Mouse (Mus musculus) lung, embryonic 14.5 days (tissue): Measurements from ENCODE around the gene Max. TPM values are rescaled to one million over a fixed set of nuclear protein-coding genes. Genes with fewer than 3 reads are reported as not detected.

Experiments used
- ATAC-seq: fragments of 200-750 bp; cut with Nextera tagmentation; 2 replicates; pipeline ENCODE4 v1.8.0; 2017; ENCODE audit warnings: mild to moderate bottlenecking, moderate TSS enrichment, moderate library complexity; ENCODE audit not compliant: insufficient read depth
- DNase-seq: peaks from one replicate; pipeline ENCODE4 v3.0.0-alpha.2; 2015
- H3K27ac ChIP-seq: fragments of 300-500 bp; sonication (generic); 2 replicates; pipeline ENCODE4 v1.5.1; 2014; ENCODE audit warnings: low read depth, mild to moderate bottlenecking, moderate library complexity
- H3K27me3 ChIP-seq: fragments of 300-500 bp; sonication (generic); 2 replicates; pipeline ENCODE4 v1.6.1; 2014; ENCODE audit warnings: low read length, control low read depth; ENCODE audit not compliant: insufficient read depth
- H3K36me3 ChIP-seq: fragments of 300-500 bp; sonication (generic); 2 replicates; pipeline ENCODE4 v1.6.1; 2014; ENCODE audit warnings: control low read depth; ENCODE audit not compliant: insufficient read depth
- H3K4me1 ChIP-seq: fragments of 300-500 bp; sonication (generic); 2 replicates; pipeline ENCODE4 v1.6.1; 2014; ENCODE audit warnings: antibody characterized with exemption, control low read depth; ENCODE audit not compliant: insufficient read depth
- H3K4me2 ChIP-seq: fragments of 300-500 bp; sonication (generic); 2 replicates; pipeline ENCODE4 v1.6.1; 2014; ENCODE audit warnings: mild to moderate bottlenecking
- H3K4me3 ChIP-seq: fragments of 300-500 bp; sonication (generic); 2 replicates; pipeline ENCODE4 v1.5.1; 2014; ENCODE audit warnings: low read depth, low read length
- H3K9ac ChIP-seq: fragments of 300-500 bp; sonication (generic); 2 replicates; pipeline ENCODE4 v1.6.1; 2014
- H3K9me3 ChIP-seq: fragments of 300-500 bp; sonication (generic); 2 replicates; pipeline ENCODE4 v1.6.1; 2016; ENCODE audit warnings: low read depth, low read length, control low read depth
- CTCF ChIP-seq: IDR thresholded peaks from 2 replicates; pipeline ENCODE4 v1.5.1; 2016; ENCODE audit warnings: antibody characterized with exemption, low read depth
- WGBS: fragments of 180-500 bp; shearing (Covaris S2); extraction: QIAGEN DNeasy Blood & Tissue Kit; methylation state at CpG from one replicate; pipeline ENCODE4 v1.1.7; 2014; 5-methylcytosine and 5-hydroxymethylcytosine counted together
- polyA plus RNA-seq: library from polyadenylated mRNA; unstranded; fragments of >200 nt; fragmentation: Nextera tagmentation; extraction: Ambion mirVana; gene quantifications from 2 replicates; pipeline ENCODE4 v1.2.1, GENCODE M21; 2014

Gene Max
- polyA plus RNA-seq, 1 experiment from 2014 or later, result 25.5 TPM

DNA sequence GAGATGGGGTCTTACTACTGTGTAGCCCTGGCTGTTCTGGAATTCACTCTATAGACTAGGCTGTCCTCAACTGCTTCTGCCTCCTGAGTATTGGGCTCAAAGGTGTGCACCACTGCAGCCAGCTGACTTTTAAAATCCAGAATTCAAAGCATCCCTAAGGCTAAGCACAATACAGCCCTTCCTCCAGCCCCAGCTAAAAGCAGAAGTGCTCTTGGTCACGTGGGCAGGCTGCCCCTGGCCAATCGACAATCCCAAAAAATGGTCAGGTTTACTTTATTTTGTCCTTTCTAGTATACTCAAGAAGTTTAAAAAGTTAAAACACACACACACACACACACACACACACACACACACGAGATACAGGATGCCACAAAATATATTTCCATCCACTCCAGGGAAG, 19.0 kb downstream of the Max start:
- Histone ChIP-seq H3K4me2 (no peak overlapping the region), H3K9ac (no peak overlapping the region), H3K9me3 (no peaks in the 10 kb centered on the region), H3K4me3 (no peak overlapping the region), H3K36me3 (peaks cover 86% of the 10 kb centered on the region), H3K27me3 (no peaks in the 10 kb centered on the region), H3K27ac (no peak overlapping the region), H3K4me1 (no peaks in the 10 kb centered on the region)
- no peak for ATAC-seq
- WGBS, result 87% methylated on average over 3 of the region's 3 CpGs
- DNase-seq, result no peak
- no peak for TF ChIP-seq CTCF

DNA sequence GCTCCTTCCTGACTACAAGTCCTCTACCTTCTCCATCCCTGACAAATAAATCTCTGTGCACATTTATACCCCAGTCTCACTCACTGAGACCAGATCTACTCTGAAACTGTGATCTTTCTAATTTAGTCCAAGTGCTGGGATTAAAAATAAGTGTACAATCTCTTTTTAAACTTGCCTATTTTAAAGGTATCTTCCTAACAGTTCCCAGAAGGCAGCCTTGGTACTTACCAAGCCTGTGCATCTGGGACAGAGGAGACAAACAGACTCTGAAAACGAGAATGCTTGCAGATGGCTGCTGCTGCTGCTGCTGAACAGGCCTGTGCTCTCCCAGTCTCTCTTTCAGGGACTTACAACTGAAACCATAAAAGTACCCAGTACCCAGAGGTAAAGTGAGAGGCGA, 19.5 kb downstream of the Max start:
- H3K9me3 ChIP-seq, result no peaks in the 10 kb centered on the region
- no peak overlapping the region for H3K4me2 ChIP-seq
- ATAC-seq (no peak), DNase-seq (no peak)
- TF ChIP-seq CTCF, result no peak
- no peaks in the 10 kb centered on the region for H3K27me3 ChIP-seq
- no peak overlapping the region for H3K9ac ChIP-seq
- H3K4me1 ChIP-seq, result no peaks in the 10 kb centered on the region
- no peak overlapping the region for H3K27ac ChIP-seq
- peaks cover 85% of the 10 kb centered on the region for H3K36me3 ChIP-seq
- 88% methylated on average over 2 of the region's 2 CpGs for WGBS
- H3K4me3 ChIP-seq, result no peak overlapping the region

DNA sequence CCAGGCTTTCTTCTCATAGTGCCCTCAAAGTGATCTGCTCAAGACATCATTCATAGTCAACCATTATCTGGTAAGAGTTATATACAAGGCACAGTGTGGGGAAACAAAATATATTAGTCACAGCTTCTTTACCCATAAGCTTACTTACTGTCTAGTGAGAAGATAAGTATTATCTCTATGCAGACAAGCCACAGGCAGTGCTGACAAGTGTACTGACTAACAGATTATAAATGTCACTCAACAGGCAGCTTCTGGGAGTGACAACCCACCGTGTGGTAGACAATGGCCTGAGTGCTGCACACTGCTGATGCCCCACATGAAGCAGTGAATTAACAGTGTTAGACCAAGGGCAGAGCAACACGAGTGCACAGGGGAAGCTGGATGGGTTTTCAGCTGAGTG, 20.5 kb downstream of the Max start:
- peak; percentile 44 for ATAC-seq
- DNase-seq, result no peak
- no peak overlapping the region for H3K4me3 ChIP-seq
- peaks cover 84% of the 10 kb centered on the region for H3K36me3 ChIP-seq
- H3K27me3 ChIP-seq, result no peaks in the 10 kb centered on the region
- no peak for TF ChIP-seq CTCF
- no peak overlapping the region for H3K27ac ChIP-seq
- no peaks in the 10 kb centered on the region for H3K4me1 ChIP-seq
- H3K9me3 ChIP-seq, result no peaks in the 10 kb centered on the region
- 50% methylated on average over 2 of the region's 2 CpGs for WGBS
- no peak overlapping the region for H3K9ac ChIP-seq
- H3K4me2 ChIP-seq, result no peak overlapping the region

DNA sequence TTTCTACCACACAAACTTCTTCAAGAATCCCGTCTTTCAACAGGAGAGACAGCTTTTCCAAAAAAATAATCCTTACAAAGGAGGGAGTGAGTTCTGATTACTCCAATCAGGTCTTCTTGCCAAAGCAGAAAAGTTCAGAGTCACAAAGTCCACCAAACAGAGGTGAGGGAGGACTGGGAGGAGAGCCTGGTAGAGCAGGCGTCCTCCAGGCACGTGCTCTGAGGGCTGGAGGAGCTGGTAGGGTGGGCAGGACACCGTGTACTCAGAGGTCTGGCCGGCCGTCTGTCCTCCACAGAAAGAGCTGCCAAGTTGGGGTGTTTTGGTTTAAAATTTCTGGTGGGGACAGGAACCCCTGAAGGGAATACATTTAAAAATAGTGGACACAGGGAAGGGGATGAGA, 24.0 kb downstream of the Max start:
- no peaks in the 10 kb centered on the region for H3K27me3 ChIP-seq
- H3K9ac ChIP-seq, result no peak overlapping the region
- no peak overlapping the region for H3K4me3 ChIP-seq
- H3K27ac ChIP-seq, result no peak overlapping the region
- no peak for DNase-seq
- TF ChIP-seq CTCF, result no peak
- 89% methylated on average over 6 of the region's 6 CpGs for WGBS
- H3K4me1 ChIP-seq, result no peaks in the 10 kb centered on the region
- H3K4me2 ChIP-seq, result no peak overlapping the region
- no peak for ATAC-seq
- peaks cover 81% of the 10 kb centered on the region for H3K36me3 ChIP-seq
- H3K9me3 ChIP-seq, result no peaks in the 10 kb centered on the region

DNA sequence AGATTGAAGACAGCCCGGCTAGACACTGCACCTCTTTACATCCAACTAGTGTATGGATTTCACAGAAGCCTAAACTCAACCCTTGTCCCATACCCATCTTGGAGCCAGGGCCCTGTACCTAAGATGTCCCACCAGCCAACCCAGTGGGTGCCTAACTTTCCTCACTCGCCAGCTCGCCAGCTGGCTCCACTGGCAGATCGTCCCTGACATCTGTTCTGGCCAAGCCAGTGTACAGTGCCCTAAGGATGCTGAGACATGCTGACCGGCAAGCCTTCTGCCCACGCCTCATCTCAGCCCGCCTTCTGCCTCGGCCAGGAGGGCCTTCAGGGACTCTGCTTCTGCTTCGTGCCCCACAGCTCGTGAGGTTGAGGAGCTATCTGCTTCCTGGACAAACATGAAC, 25.8 kb downstream of the Max start:
- H3K9ac ChIP-seq, result no peak overlapping the region
- H3K4me3 ChIP-seq, result no peak overlapping the region
- 92% methylated on average over 10 of the region's 10 CpGs for WGBS
- no peak overlapping the region for H3K27ac ChIP-seq
- H3K4me1 ChIP-seq, result no peaks in the 10 kb centered on the region
- no peaks in the 10 kb centered on the region for H3K27me3 ChIP-seq
- no peak for DNase-seq
- no peak for ATAC-seq
- no peak for TF ChIP-seq CTCF
- peaks cover 69% of the 10 kb centered on the region for H3K36me3 ChIP-seq
- H3K4me2 ChIP-seq, result no peak overlapping the region
- no peaks in the 10 kb centered on the region for H3K9me3 ChIP-seq

DNA sequence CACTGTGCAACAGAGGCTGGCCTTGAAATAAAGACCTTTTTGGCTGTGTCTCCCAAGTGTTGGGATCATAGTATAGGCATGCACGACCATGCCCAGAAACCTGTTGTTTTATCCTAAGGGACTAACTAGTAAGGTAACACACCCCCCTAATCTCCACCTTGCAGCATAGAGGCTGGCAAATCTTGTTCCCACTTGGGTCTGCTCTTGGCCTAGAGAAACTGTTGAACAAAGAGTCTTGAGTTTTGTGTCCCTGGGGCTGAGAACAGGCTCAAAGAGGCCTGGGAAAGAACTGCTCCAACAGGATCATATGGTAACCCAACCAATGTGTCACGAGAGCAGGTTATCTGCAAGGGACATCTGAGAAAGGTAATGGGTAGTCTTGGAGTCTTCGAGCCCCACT, 27.6 kb downstream of the Max start:
- WGBS, result 89% methylated on average over 3 of the region's 3 CpGs
- H3K36me3 ChIP-seq, result peaks cover 51% of the 10 kb centered on the region
- no peak for DNase-seq

DNA sequence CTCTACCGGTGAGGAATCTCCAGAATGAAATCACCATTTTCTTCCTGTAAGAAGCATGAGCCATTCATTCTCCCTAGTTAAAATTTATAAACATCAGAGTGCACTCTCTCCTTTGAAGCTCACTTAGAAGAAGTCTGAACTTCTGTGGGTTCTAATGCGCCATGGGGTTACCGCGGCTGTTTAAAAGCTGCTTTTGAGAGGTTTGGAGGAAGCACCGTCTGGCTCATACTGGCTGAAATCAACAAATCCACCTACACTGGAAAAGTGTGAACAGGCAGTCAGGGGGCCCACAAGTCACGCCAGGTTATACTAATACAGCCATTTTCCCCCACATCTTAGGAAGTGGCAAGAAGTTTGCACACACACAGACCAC, 29.3 kb downstream of the Max start:
- Histone ChIP-seq H3K27ac (no peak overlapping the region), H3K4me3 (no peak overlapping the region)

More for the DNA sequence above, 27.6 kb downstream of the Max start:
- Histone ChIP-seq H3K4me3 (no peak overlapping the region), H3K27me3 (no peaks in the 10 kb centered on the region), H3K9me3 (no peaks in the 10 kb centered on the region), H3K4me2 (no peak overlapping the region), H3K27ac (no peak overlapping the region), H3K4me1 (no peaks in the 10 kb centered on the region), H3K9ac (no peak overlapping the region)
- TF ChIP-seq CTCF, result no peak
- no peak for ATAC-seq

More for the DNA sequence above, 29.3 kb downstream of the Max start:
- DNase-seq (no peak), ATAC-seq (no peak)
- Histone ChIP-seq H3K27me3 (no peaks in the 10 kb centered on the region), H3K9me3 (no peaks in the 10 kb centered on the region), H3K9ac (no peak overlapping the region), H3K36me3 (peaks cover 34% of the 10 kb centered on the region), H3K4me2 (no peak overlapping the region), H3K4me1 (no peaks in the 10 kb centered on the region)
- WGBS, result 63% methylated on average over 6 of the region's 6 CpGs
- no peak for TF ChIP-seq CTCF
